Comparison of ENCODE assay signal across 17 mouse cellular contexts in genomic region chr1:87032466-87032865, GRCm38 (mm10). TPM values are rescaled to one million over a fixed set of nuclear protein-coding genes. Genes with fewer than 3 reads are reported as not detected.
DNase-seq lines count a peak whose midpoint lies in the region; ATAC-seq lines count a peak whose summit lies in the region.
"Had no signal": no experiment of that assay in that cellular context is flagged by ENCODE, and none has a peak within 500 bp of the region (broad histone marks: within the 10 kb centered on the region; RNA-seq: fewer than 3 reads in every experiment).

No protein-coding gene starts in this region.

- no peak overlapping the region for H3K4me3 ChIP-seq in heart, embryonic 11.5 days (ENCODE audit: low read depth, low read length)
- H3K4me3 ChIP-seq in heart, embryonic 10.5 days: no peak overlapping the region
- H3K4me3 ChIP-seq: embryonic facial prominence, embryonic 12.5 days had no signal

- H3K27me3 ChIP-seq in heart, embryonic 11.5 days (ENCODE audit: control insufficient read depth, insufficient read depth, low read length): no peaks in the 10 kb centered on the region
- no peaks in the 10 kb centered on the region for H3K27me3 ChIP-seq in heart, embryonic 10.5 days (ENCODE audit: insufficient read depth, poor library complexity, severe bottlenecking)
- H3K27me3 ChIP-seq: embryonic facial prominence, embryonic 12.5 days had no signal

- peaks cover 17% of the 10 kb centered on the region for H3K4me1 ChIP-seq in heart, embryonic 11.5 days (ENCODE audit: control insufficient read depth, insufficient read depth, low read length)
- H3K4me1 ChIP-seq in heart, embryonic 10.5 days: peaks cover 35% of the 10 kb centered on the region

- H3K9me3 ChIP-seq in heart, embryonic 11.5 days (replicated peaks; ENCODE audit: control insufficient read depth, low read length): no peaks in the 10 kb centered on the region
- H3K9me3 ChIP-seq in heart, embryonic 10.5 days: no peaks in the 10 kb centered on the region
- H3K9me3 ChIP-seq: embryonic facial prominence, embryonic 12.5 days; G1E had no signal

- no peak for ATAC-seq in heart, embryonic 11.5 days (replicated peaks; ENCODE audit: insufficient number of reproducible peaks, low FRiP score, low TSS enrichment)

- no peak overlapping the region for H3K9ac ChIP-seq in heart, embryonic 11.5 days (ENCODE audit: low read depth, low read length)
- H3K9ac ChIP-seq: embryonic facial prominence, embryonic 12.5 days had no signal

- DNase-seq in heart, embryonic 10.5 days (ENCODE audit: low spot score): no peak
- peak; percentile 18 for DNase-seq in lung, postnatal 36 days
- DNase-seq in lung, postnatal 10 days: no peak
- peak; percentile 77 for DNase-seq in cerebellum, adult 18-20 months
- DNase-seq in kidney, postnatal 10 days: peak; percentile 14
- DNase-seq in right cerebral cortex, postnatal 10 days (ENCODE audit: low spot score in 2 of 2): no peak
- DNase-seq in gastrocnemius, postnatal 25 days: no peak
- DNase-seq: B cell, adult 2 months; layer of hippocampus, adult 9-11 months had no signal

- H3K27ac ChIP-seq in heart, embryonic 11.5 days (ENCODE audit: low read depth, low read length): peak overlapping the region; percentile 3; the same call in 1 of the 2 replicates
- no peak overlapping the region for H3K27ac ChIP-seq in heart, embryonic 10.5 days
- H3K27ac ChIP-seq: embryonic facial prominence, embryonic 12.5 days had no signal

- 54% methylated on average over 7 of the region's 7 CpGs for WGBS in heart, embryonic 11.5 days (ENCODE audit: insufficient replicate concordance)
- WGBS in heart, embryonic 10.5 days: 56% methylated on average over 7 of the region's 7 CpGs

- no peaks in the 10 kb centered on the region for H3K36me3 ChIP-seq in heart, embryonic 11.5 days (ENCODE audit: control insufficient read depth, insufficient read depth, low read length)
- H3K36me3 ChIP-seq in heart, embryonic 10.5 days: no peaks in the 10 kb centered on the region
- H3K36me3 ChIP-seq: embryonic facial prominence, embryonic 12.5 days had no signal

- H3K4me2 ChIP-seq in heart, embryonic 11.5 days: no peak overlapping the region
- H3K4me2 ChIP-seq: embryonic facial prominence, embryonic 12.5 days had no signal

RNA-seq across cellular contexts. Expression of gene Alppl2, which starts 57.3 kb away (rescaled TPM):
- not detected in 2 replicates for polyA plus RNA-seq in heart, embryonic 11.5 days (2014; fragmentation: Nextera tagmentation; extraction: Ambion mirVana)
- not detected in 2 replicates for polyA plus RNA-seq in heart, embryonic 10.5 days (2016; fragmentation: Nextera tagmentation; extraction: Ambion mirVana)
- not detected for total RNA-seq in gastrocnemius, postnatal 25 days (2021)
- total RNA-seq: G1E; gastrocnemius, adult 18-20 months; heart, postnatal 10 days; neutrophil, adult 5-6 weeks had no signal
- polyA plus RNA-seq: embryonic facial prominence, embryonic 12.5 days; forebrain, embryonic 11.5 days; G1E; limb, embryonic 11.5 days had no signal

Comparison
In these comparisons a context has a peak if more than half of its experiments do, and no peak if none do; other contexts are left out.
1. DNase-seq: peak in lung, postnatal 36 days (single experiment), cerebellum, adult 18-20 months (2 of 2) and kidney, postnatal 10 days (single experiment); none in heart, embryonic 10.5 days (single experiment), lung, postnatal 10 days (single experiment), right cerebral cortex, postnatal 10 days (0 of 2) and gastrocnemius, postnatal 25 days (single experiment).